Mouse (Mus musculus): ENCODE data around the gene Naa60.

Gene Naa60

GRCm38 (mm10) chr16:3885065-3885670 lies 13.0 kb downstream of the Naa60 start:
- no peak for DNase-seq (ENCODE audit: inconsistent age in 2 of 2, low spot score in 1 of 2)

- DNase-seq (ENCODE audit: inconsistent age in 2 of 2, low spot score in 1 of 2): no peak
These were observed 19.6 kb downstream of the Naa60 start for GRCm38 (mm10) chr16:3891621-3892295.

GRCm38 (mm10) chr16:3893739-3894138 lies 21.6 kb downstream of the Naa60 start:
- no peak for DNase-seq (ENCODE audit: inconsistent age in 2 of 2, low spot score in 1 of 2)

- peak in 1 of 2 experiments; percentile 57 for DNase-seq (ENCODE audit: inconsistent age in 2 of 2, low spot score in 1 of 2)
These were observed 23.1 kb downstream of the Naa60 start for GRCm38 (mm10) chr16:3895173-3895792.

- DNase-seq (ENCODE audit: inconsistent age in 2 of 2, low spot score in 1 of 2): no peak
These were observed 23.9 kb downstream of the Naa60 start for GRCm38 (mm10) chr16:3896046-3896445.

GRCm38 (mm10) chr16:3896553-3896952 lies 24.4 kb downstream of the Naa60 start:
- no peak for DNase-seq (ENCODE audit: inconsistent age in 2 of 2, low spot score in 1 of 2)

GRCm38 (mm10) chr16:3907471-3907870 lies 35.3 kb downstream of the Naa60 start:
- peak in 1 of 2 experiments; percentile 54 for DNase-seq (ENCODE audit: inconsistent age in 2 of 2, low spot score in 1 of 2)

- peak; percentile 96 to 99 for DNase-seq (ENCODE audit: inconsistent age in 2 of 2, low spot score in 1 of 2)
These were observed 36.4 kb downstream of the Naa60 start, which contains the start of the genes 1700037C18Rik and Cluap1 for GRCm38 (mm10) chr16:3908537-3909111. 1700037C18Rik (minus strand) TSS chr16:3908689. Cluap1 (plus strand) TSS chr16:3908801.

GRCm38 (mm10) chr16:3909118-3909517 lies 36.9 kb downstream of the Naa60 start:
- DNase-seq (ENCODE audit: inconsistent age in 2 of 2, low spot score in 1 of 2): no peak

- DNase-seq (ENCODE audit: inconsistent age in 2 of 2, low spot score in 1 of 2): no peak
These were observed 48.6 kb downstream of the Naa60 start for GRCm38 (mm10) chr16:3920756-3921155.

GRCm38 (mm10) chr16:3923515-3923914 lies 51.3 kb downstream of the Naa60 start:
- DNase-seq (ENCODE audit: inconsistent age in 2 of 2, low spot score in 1 of 2): no peak

GRCm38 (mm10) chr16:3923966-3924365 lies 51.8 kb downstream of the Naa60 start:
- no peak for DNase-seq (ENCODE audit: inconsistent age in 2 of 2, low spot score in 1 of 2)

- DNase-seq (ENCODE audit: inconsistent age in 2 of 2, low spot score in 1 of 2): no peak
These were observed 56.4 kb downstream of the Naa60 start for GRCm38 (mm10) chr16:3928582-3928981.

GRCm38 (mm10) chr16:3929151-3929550 lies 57.0 kb downstream of the Naa60 start:
- no peak for DNase-seq (ENCODE audit: inconsistent age in 2 of 2, low spot score in 1 of 2)

- peak in 1 of 2 experiments; percentile 73 for DNase-seq (ENCODE audit: inconsistent age in 2 of 2, low spot score in 1 of 2)
These were observed 61.4 kb downstream of the Naa60 start for GRCm38 (mm10) chr16:3933536-3933935.

GRCm38 (mm10) chr16:3934091-3934490 lies 61.9 kb downstream of the Naa60 start:
- DNase-seq (ENCODE audit: inconsistent age in 2 of 2, low spot score in 1 of 2): peak in 1 of 2 experiments; percentile 65

GRCm38 (mm10) chr16:3934701-3935100 lies 62.5 kb downstream of the Naa60 start:
- peak in 1 of 2 experiments; percentile 59 for DNase-seq (ENCODE audit: inconsistent age in 2 of 2, low spot score in 1 of 2)

GRCm38 (mm10) chr16:3951141-3951540 lies 79.0 kb downstream of the Naa60 start:
- DNase-seq (ENCODE audit: inconsistent age in 2 of 2, low spot score in 1 of 2): no peak

All from adrenal gland, adult (tissue).